Mouse (Mus musculus) olfactory bulb, adult 2 months (tissue): ENCODE results near the gene Mtmr2.

Experiments used
- CTCF ChIP-seq: fragments of 200-500 bp; IDR thresholded peaks from 2 replicates; pipeline ENCODE4 v1.5.1; 2012; ENCODE audit warnings: low read depth, mild to moderate bottlenecking, low read length, moderate library complexity; ENCODE audit not compliant: insufficient read depth
- POLR2A ChIP-seq: fragments of 200-500 bp; IDR thresholded peaks from 2 replicates; pipeline ENCODE4 v1.6.1; 2012; ENCODE audit warnings: mild to moderate bottlenecking, low read depth, low read length, moderate library complexity; ENCODE audit not compliant: insufficient read depth

- TF ChIP-seq CTCF = no peak
- no peak for TF ChIP-seq POLR2A
Measured at GRCm38 (mm10) chr9:13703100-13703499, 45.1 kb upstream of the Mtmr2 start.
